26 mouse cellular contexts compared by ENCODE assay signal in genomic region chr13:95595921-95596320, GRCm38 (mm10). TPM values are rescaled to one million over a fixed set of nuclear protein-coding genes. Genes with fewer than 3 reads are reported as not detected.
DNase-seq lines count a peak whose midpoint lies in the region; ATAC-seq lines count a peak whose summit lies in the region.
"Had no signal": no experiment of that assay in that cellular context is flagged by ENCODE, and none has a peak within 500 bp of the region (broad histone marks: within the 10 kb centered on the region; RNA-seq: fewer than 3 reads in every experiment).

No protein-coding gene starts in this region.

- no peak overlapping the region for H3K9ac ChIP-seq in midbrain, embryonic 11.5 days (ENCODE audit: low read length)
- no peak overlapping the region for H3K9ac ChIP-seq in midbrain, embryonic 14.5 days (replicated peaks; ENCODE audit: low read length)
- H3K9ac ChIP-seq in hindbrain, embryonic 12.5 days = no peak overlapping the region
- H3K9ac ChIP-seq: embryonic facial prominence, embryonic 12.5 days; hindbrain, embryonic 15.5 days; liver, embryonic 14.5 days; midbrain, embryonic 13.5 days; neural tube, embryonic 15.5 days had no signal

- no peaks in the 10 kb centered on the region for H3K4me1 ChIP-seq in midbrain, embryonic 11.5 days (ENCODE audit: control insufficient read depth, insufficient read depth, low read length)
- H3K4me1 ChIP-seq in midbrain, embryonic 14.5 days (ENCODE audit: control insufficient read depth, insufficient read depth, low read length) = no peaks in the 10 kb centered on the region
- no peaks in the 10 kb centered on the region for H3K4me1 ChIP-seq in hindbrain, embryonic 12.5 days
- H3K4me1 ChIP-seq: embryonic facial prominence, embryonic 12.5 days; hindbrain, embryonic 15.5 days; midbrain, embryonic 13.5 days; neural tube, embryonic 15.5 days had no signal

- no peak for ATAC-seq in midbrain, embryonic 11.5 days (ENCODE audit: low FRiP score)
- no peak for ATAC-seq in midbrain, embryonic 14.5 days (ENCODE audit: low FRiP score, low TSS enrichment)
- no peak for ATAC-seq in hindbrain, embryonic 12.5 days (ENCODE audit: low FRiP score)
- ATAC-seq: forebrain, embryonic 16.5 days; inflammation-experienced regulatory T-cells, adult 6 months; midbrain, embryonic 13.5 days had no signal

- H3K4me3 ChIP-seq in midbrain, embryonic 11.5 days (ENCODE audit: low read depth, low read length) = no peak overlapping the region
- no peak overlapping the region for H3K4me3 ChIP-seq in midbrain, embryonic 14.5 days (replicated peaks; ENCODE audit: low read depth, low read length)
- H3K4me3 ChIP-seq in hindbrain, embryonic 12.5 days = no peak overlapping the region
- H3K4me3 ChIP-seq: embryonic facial prominence, embryonic 12.5 days; hindbrain, embryonic 15.5 days; midbrain, embryonic 13.5 days; neural tube, embryonic 15.5 days had no signal

- no peaks in the 10 kb centered on the region; the same call in 1 of the 2 replicates for H3K36me3 ChIP-seq in midbrain, embryonic 11.5 days (ENCODE audit: control insufficient read depth, insufficient read depth, low read length)
- H3K36me3 ChIP-seq in midbrain, embryonic 14.5 days (ENCODE audit: control insufficient read depth, insufficient read depth, low read length) = peaks cover 3% of the 10 kb centered on the region; the same call in 1 of the 2 replicates
- 0 out of 2 replicates have a peak, but pooled peaks cover 7% of the 10 kb centered on the region for H3K36me3 ChIP-seq in hindbrain, embryonic 12.5 days
- H3K36me3 ChIP-seq: G1E; hindbrain, embryonic 15.5 days had no signal

- H3K9me3 ChIP-seq in midbrain, embryonic 11.5 days (ENCODE audit: control insufficient read depth, low read length) = no peaks in the 10 kb centered on the region
- H3K9me3 ChIP-seq in midbrain, embryonic 14.5 days (ENCODE audit: control insufficient read depth, low read length) = no peaks in the 10 kb centered on the region
- H3K9me3 ChIP-seq in hindbrain, embryonic 12.5 days (replicated peaks) = no peaks in the 10 kb centered on the region
- H3K9me3 ChIP-seq: embryonic facial prominence, embryonic 12.5 days; G1E; hindbrain, embryonic 15.5 days; midbrain, embryonic 13.5 days; neural tube, embryonic 15.5 days had no signal

- H3K4me2 ChIP-seq in midbrain, embryonic 11.5 days = no peak overlapping the region
- no peak overlapping the region for H3K4me2 ChIP-seq in midbrain, embryonic 14.5 days (ENCODE audit: low read length)
- no peak overlapping the region for H3K4me2 ChIP-seq in hindbrain, embryonic 12.5 days (replicated peaks)
- H3K4me2 ChIP-seq: embryonic facial prominence, embryonic 12.5 days; heart, embryonic 11.5 days; hindbrain, embryonic 15.5 days; midbrain, embryonic 13.5 days; neural tube, embryonic 15.5 days had no signal

- WGBS in midbrain, embryonic 11.5 days = 70% methylated on average over 5 of the region's 5 CpGs
- WGBS in midbrain, embryonic 14.5 days = 79% methylated on average over 5 of the region's 5 CpGs
- 71% methylated on average over 5 of the region's 5 CpGs for WGBS in hindbrain, embryonic 12.5 days

- no peak overlapping the region for H3K27ac ChIP-seq in midbrain, embryonic 11.5 days (ENCODE audit: low read depth, low read length)
- H3K27ac ChIP-seq in midbrain, embryonic 14.5 days (replicated peaks; ENCODE audit: low read depth, low read length) = no peak overlapping the region
- no peak overlapping the region for H3K27ac ChIP-seq in hindbrain, embryonic 12.5 days
- H3K27ac ChIP-seq: embryonic facial prominence, embryonic 12.5 days; hindbrain, embryonic 15.5 days; liver, embryonic 14.5 days; midbrain, embryonic 13.5 days; neural tube, embryonic 15.5 days had no signal

- H3K27me3 ChIP-seq in midbrain, embryonic 11.5 days (ENCODE audit: control insufficient read depth, insufficient read depth, low read length) = no peaks in the 10 kb centered on the region
- no peaks in the 10 kb centered on the region for H3K27me3 ChIP-seq in midbrain, embryonic 14.5 days (ENCODE audit: control insufficient read depth, insufficient read depth, low read length)
- H3K27me3 ChIP-seq in hindbrain, embryonic 12.5 days = no peaks in the 10 kb centered on the region
- H3K27me3 ChIP-seq: embryonic facial prominence, embryonic 12.5 days; hindbrain, embryonic 15.5 days; midbrain, embryonic 13.5 days; neural tube, embryonic 15.5 days had no signal

- intact Hi-C loops in heart, postnatal 36 days (cut with DNase I) = no loop called here

- peak; percentile 63 for DNase-seq in adrenal gland, adult 2 months
- no peak for DNase-seq in adrenal gland, postnatal 4 days (ENCODE audit: low spot score in 2 of 2)
- peak; percentile 89 for DNase-seq in heart, adult 11 months
- no peak for DNase-seq in heart, postnatal 36 days
- peak; percentile 17 for DNase-seq in midbrain, embryonic 11.5 days (ENCODE audit: low spot score, missing footprints)
- DNase-seq in midbrain, embryonic 14.5 days = no peak
- no peak for DNase-seq in kidney, postnatal 4 days
- DNase-seq: cerebellum, adult 9-10 months; cerebellum, postnatal 36 days; kidney, adult 8-10 months; layer of hippocampus, adult 9-11 months; liver; lung, adult 2 months; retina, postnatal 1 day; right cerebral cortex, postnatal 14 days; thymus, postnatal 4 days had no signal

RNA-seq across cellular contexts. Expression of gene F2r, which starts 22.4 kb away (rescaled TPM):
- 100 to 1,000 TPM; 110 to 154 TPM for total RNA-seq in adrenal gland, adult 2 months (2021)
- polyA plus RNA-seq in adrenal gland, adult 2 months (2012; rRNA removed) = 80.5 and 95.4 TPM in 2 replicates
- 100 to 1,000 TPM; 103 to 110 TPM for total RNA-seq in adrenal gland, postnatal 4 days (2021)
- total RNA-seq in heart, postnatal 36 days (2021) = 10 to 100 TPM; 20.0 to 25.3 TPM
- polyA plus RNA-seq in midbrain, embryonic 11.5 days (2014; fragmentation: Nextera tagmentation; extraction: Ambion mirVana) = 129 and 143 TPM in 2 replicates
- 53.5 and 78.8 TPM in 2 replicates for polyA plus RNA-seq in midbrain, embryonic 14.5 days (2014; fragmentation: Nextera tagmentation; extraction: Ambion mirVana)
- 102 and 110 TPM in 2 replicates for polyA plus RNA-seq in hindbrain, embryonic 12.5 days (2016; fragmentation: Nextera tagmentation; extraction: Ambion mirVana)
- total RNA-seq: G1E had no signal

Comparison
In these comparisons a context has a peak if more than half of its experiments do, and no peak if none do; other contexts are left out.
1. DNase-seq: peak in adrenal gland, adult 2 months (single experiment), heart, adult 11 months (single experiment) and midbrain, embryonic 11.5 days (single experiment); none in adrenal gland, postnatal 4 days (0 of 2), heart, postnatal 36 days (0 of 2), midbrain, embryonic 14.5 days (single experiment) and kidney, postnatal 4 days (0 of 2).